Mouse (Mus musculus): ENCODE results near the gene Adi1. TPM values are rescaled to one million over a fixed set of nuclear protein-coding genes. Genes with fewer than 3 reads are reported as not detected.

Gene Adi1
- total RNA-seq, 2 experiments from 2014 or later: 37.0 to 41.0 TPM

- H3K27ac ChIP-seq: no peak overlapping the region
- H3K4me3 ChIP-seq: no peak overlapping the region
- no peak for TF ChIP-seq CTCF (conservative IDR thresholded peaks at IDR 0.05)
- no peak for DNase-seq (ENCODE audit: low spot score in 2 of 2)
Measured at GRCm38 (mm10) chr12:28667287-28667686, 7.7 kb upstream of the Adi1 start.

GRCm38 (mm10) chr12:28674038-28674720, 852 bp upstream of the Adi1 start:
- H3K4me3 ChIP-seq: peak overlapping the region; percentile 74
- TF ChIP-seq CTCF (conservative IDR thresholded peaks at IDR 0.05): peak; percentile 41
- no peak for DNase-seq (ENCODE audit: low spot score in 2 of 2)

GRCm38 (mm10) chr12:28675925-28676209, 836 bp downstream of the Adi1 start:
- DNase-seq (ENCODE audit: low spot score in 2 of 2): no peak
- Histone ChIP-seq H3K4me3 (peak overlapping the region; percentile 74), H3K27ac (peak overlapping the region; percentile 96)
- no peak for TF ChIP-seq CTCF (conservative IDR thresholded peaks at IDR 0.05)

More at GRCm38 (mm10) chr12:28674038-28674720, 852 bp upstream of the Adi1 start:
- H3K27ac ChIP-seq: peak overlapping the region; percentile 96

- TF ChIP-seq CTCF (conservative IDR thresholded peaks at IDR 0.05): no peak
- Histone ChIP-seq H3K4me3 (no peak overlapping the region), H3K27ac (no peak overlapping the region; the same call in 1 of the 2 replicates)
- DNase-seq (ENCODE audit: low spot score in 2 of 2): no peak
Measured at GRCm38 (mm10) chr12:28684674-28685073, 9.6 kb downstream of the Adi1 start.

GRCm38 (mm10) chr12:28685771-28686170, 10.7 kb downstream of the Adi1 start:
- DNase-seq (ENCODE audit: low spot score in 2 of 2): no peak
- peak overlapping the region; percentile 75 for H3K27ac ChIP-seq
- H3K4me3 ChIP-seq: no peak overlapping the region
- TF ChIP-seq CTCF (conservative IDR thresholded peaks at IDR 0.05): no peak

- Histone ChIP-seq H3K4me3 (no peak overlapping the region), H3K27ac (peak overlapping the region; percentile 75)
- TF ChIP-seq CTCF (conservative IDR thresholded peaks at IDR 0.05): no peak
- no peak for DNase-seq (ENCODE audit: low spot score in 2 of 2)
Measured at GRCm38 (mm10) chr12:28686199-28686879, 11.3 kb downstream of the Adi1 start.

- no peak for DNase-seq (ENCODE audit: low spot score in 2 of 2)
- TF ChIP-seq CTCF (conservative IDR thresholded peaks at IDR 0.05): no peak
- H3K27ac ChIP-seq: peak overlapping the region; percentile 28; the same call in 1 of the 2 replicates
- H3K4me3 ChIP-seq: no peak overlapping the region
Measured at GRCm38 (mm10) chr12:28688996-28689395, 14.0 kb downstream of the Adi1 start.

GRCm38 (mm10) chr12:28690730-28691129, 15.7 kb downstream of the Adi1 start:
- no peak for TF ChIP-seq CTCF (conservative IDR thresholded peaks at IDR 0.05)
- Histone ChIP-seq H3K27ac (peak overlapping the region; percentile 78), H3K4me3 (no peak overlapping the region)
- no peak for DNase-seq (ENCODE audit: low spot score in 2 of 2)

- Histone ChIP-seq H3K27ac (peak overlapping the region; percentile 64), H3K4me3 (no peak overlapping the region)
- no peak for DNase-seq (ENCODE audit: low spot score in 2 of 2)
- TF ChIP-seq CTCF (conservative IDR thresholded peaks at IDR 0.05): no peak
Measured at GRCm38 (mm10) chr12:28693738-28694137, 18.7 kb downstream of the Adi1 start.

- Histone ChIP-seq H3K27ac (peak overlapping the region; percentile 64), H3K4me3 (no peak overlapping the region)
- no peak for DNase-seq (ENCODE audit: low spot score in 2 of 2)
- no peak for TF ChIP-seq CTCF (conservative IDR thresholded peaks at IDR 0.05)
Measured at GRCm38 (mm10) chr12:28694231-28694630, 19.2 kb downstream of the Adi1 start.

GRCm38 (mm10) chr12:28694776-28695175, 19.7 kb downstream of the Adi1 start:
- no peak overlapping the region for H3K4me3 ChIP-seq
- H3K27ac ChIP-seq: peak overlapping the region; percentile 48
- TF ChIP-seq CTCF (conservative IDR thresholded peaks at IDR 0.05): no peak
- no peak for DNase-seq (ENCODE audit: low spot score in 2 of 2)

- H3K27ac ChIP-seq: peak overlapping the region; percentile 93
- no peak overlapping the region for H3K4me3 ChIP-seq
- DNase-seq (ENCODE audit: low spot score in 2 of 2): no peak
- TF ChIP-seq CTCF (conservative IDR thresholded peaks at IDR 0.05): no peak
Measured at GRCm38 (mm10) chr12:28697821-28698595, 23.0 kb downstream of the Adi1 start.

GRCm38 (mm10) chr12:28699086-28699485, 24.1 kb downstream of the Adi1 start:
- TF ChIP-seq CTCF (conservative IDR thresholded peaks at IDR 0.05): no peak
- H3K4me3 ChIP-seq: no peak overlapping the region
- peak overlapping the region; percentile 93 for H3K27ac ChIP-seq
- no peak for DNase-seq (ENCODE audit: low spot score in 2 of 2)
